Mouse (Mus musculus): ENCODE measurements around the gene Rnf24. TPM values are rescaled to one million over a fixed set of nuclear protein-coding genes. Genes with fewer than 3 reads are reported as not detected.

The Rnf24 gene
- polyA plus RNA-seq, 1 experiment from 2014 or later, result 18.4 TPM

GRCm38 (mm10) chr2:131296746-131297261 lies 55.9 kb downstream of the Rnf24 start:
- WGBS, result 82% methylated on average over 2 of the region's 2 CpGs
- Histone ChIP-seq H3K4me3 (ENCODE audit: low read depth, low read length) (no peak overlapping the region), H3K9me3 (ENCODE audit: control insufficient read depth, low read length) (no peaks in the 10 kb centered on the region), H3K4me2 (ENCODE audit: low read depth, low read length) (no peak overlapping the region), H3K27ac (ENCODE audit: low read depth, low read length) (no peak overlapping the region), H3K4me1 (ENCODE audit: control insufficient read depth, insufficient read depth, low read length) (no peaks in the 10 kb centered on the region), H3K9ac (replicated peaks; ENCODE audit: low read depth, low read length) (no peak overlapping the region), H3K27me3 (ENCODE audit: control insufficient read depth, insufficient read depth, low read length) (no peaks in the 10 kb centered on the region), H3K36me3 (ENCODE audit: control insufficient read depth, insufficient read depth, low read length) (peaks cover 35% of the 10 kb centered on the region)
- no peak for ATAC-seq (ENCODE audit: low read depth)

GRCm38 (mm10) chr2:131290669-131291068 lies 62.0 kb downstream of the Rnf24 start:
- H3K9me3 ChIP-seq (ENCODE audit: control insufficient read depth, low read length), result no peaks in the 10 kb centered on the region
- H3K36me3 ChIP-seq (ENCODE audit: control insufficient read depth, insufficient read depth, low read length), result peaks cover 23% of the 10 kb centered on the region; the same call in 1 of the 2 replicates
- no peak for ATAC-seq (ENCODE audit: low read depth)

GRCm38 (mm10) chr2:131286276-131286675 lies 66.4 kb downstream of the Rnf24 start:
- WGBS, result 91% methylated on average over 1 of the region's 1 CpGs
- peaks cover 21% of the 10 kb centered on the region for H3K36me3 ChIP-seq (ENCODE audit: control insufficient read depth, insufficient read depth, low read length)
- H3K9ac ChIP-seq (replicated peaks; ENCODE audit: low read depth, low read length), result no peak overlapping the region
- H3K4me1 ChIP-seq (ENCODE audit: control insufficient read depth, insufficient read depth, low read length), result no peaks in the 10 kb centered on the region
- no peaks in the 10 kb centered on the region for H3K9me3 ChIP-seq (ENCODE audit: control insufficient read depth, low read length)
- no peak overlapping the region for H3K4me3 ChIP-seq (ENCODE audit: low read depth, low read length)
- H3K27me3 ChIP-seq (ENCODE audit: control insufficient read depth, insufficient read depth, low read length), result no peaks in the 10 kb centered on the region
- ATAC-seq (ENCODE audit: low read depth), result no peak
- no peak overlapping the region for H3K4me2 ChIP-seq (ENCODE audit: low read depth, low read length)
- H3K27ac ChIP-seq (ENCODE audit: low read depth, low read length), result no peak overlapping the region

More at GRCm38 (mm10) chr2:131290669-131291068, 62.0 kb downstream of the Rnf24 start:
- no peak overlapping the region for H3K4me3 ChIP-seq (ENCODE audit: low read depth, low read length)
- no peaks in the 10 kb centered on the region for H3K4me1 ChIP-seq (ENCODE audit: control insufficient read depth, insufficient read depth, low read length)
- H3K4me2 ChIP-seq (ENCODE audit: low read depth, low read length), result no peak overlapping the region
- H3K9ac ChIP-seq (replicated peaks; ENCODE audit: low read depth, low read length), result no peak overlapping the region
- no peak overlapping the region for H3K27ac ChIP-seq (ENCODE audit: low read depth, low read length)
- H3K27me3 ChIP-seq (ENCODE audit: control insufficient read depth, insufficient read depth, low read length), result no peaks in the 10 kb centered on the region

- H3K27ac ChIP-seq (ENCODE audit: low read depth, low read length), result no peak overlapping the region
- WGBS, result 86% methylated on average over 1 of the region's 1 CpGs
- no peak for ATAC-seq (ENCODE audit: low read depth)
- no peaks in the 10 kb centered on the region for H3K4me1 ChIP-seq (ENCODE audit: control insufficient read depth, insufficient read depth, low read length)
- no peaks in the 10 kb centered on the region for H3K9me3 ChIP-seq (ENCODE audit: control insufficient read depth, low read length)
- no peaks in the 10 kb centered on the region for H3K27me3 ChIP-seq (ENCODE audit: control insufficient read depth, insufficient read depth, low read length)
- no peak overlapping the region for H3K4me3 ChIP-seq (ENCODE audit: low read depth, low read length)
- H3K36me3 ChIP-seq (ENCODE audit: control insufficient read depth, insufficient read depth, low read length), result peaks cover 24% of the 10 kb centered on the region
- H3K9ac ChIP-seq (replicated peaks; ENCODE audit: low read depth, low read length), result no peak overlapping the region
- no peak overlapping the region for H3K4me2 ChIP-seq (ENCODE audit: low read depth, low read length)
Observed at GRCm38 (mm10) chr2:131281596-131281995, 71.1 kb downstream of the Rnf24 start.

GRCm38 (mm10) chr2:131276722-131277121 lies 76.0 kb downstream of the Rnf24 start:
- WGBS, result 96% methylated on average over 5 of the region's 5 CpGs
- ATAC-seq (ENCODE audit: low read depth), result no peak
- Histone ChIP-seq H3K9ac (replicated peaks; ENCODE audit: low read depth, low read length) (no peak overlapping the region), H3K27me3 (ENCODE audit: control insufficient read depth, insufficient read depth, low read length) (no peaks in the 10 kb centered on the region), H3K27ac (ENCODE audit: low read depth, low read length) (no peak overlapping the region), H3K4me2 (ENCODE audit: low read depth, low read length) (no peak overlapping the region), H3K4me1 (ENCODE audit: control insufficient read depth, insufficient read depth, low read length) (no peaks in the 10 kb centered on the region), H3K9me3 (ENCODE audit: control insufficient read depth, low read length) (no peaks in the 10 kb centered on the region), H3K36me3 (ENCODE audit: control insufficient read depth, insufficient read depth, low read length) (peaks cover 36% of the 10 kb centered on the region), H3K4me3 (ENCODE audit: low read depth, low read length) (no peak overlapping the region)

GRCm38 (mm10) chr2:131275493-131275892 lies 77.2 kb downstream of the Rnf24 start:
- no peaks in the 10 kb centered on the region for H3K4me1 ChIP-seq (ENCODE audit: control insufficient read depth, insufficient read depth, low read length)
- H3K27me3 ChIP-seq (ENCODE audit: control insufficient read depth, insufficient read depth, low read length), result no peaks in the 10 kb centered on the region
- peaks cover 36% of the 10 kb centered on the region for H3K36me3 ChIP-seq (ENCODE audit: control insufficient read depth, insufficient read depth, low read length)
- no peak overlapping the region for H3K4me3 ChIP-seq (ENCODE audit: low read depth, low read length)
- no peak for ATAC-seq (ENCODE audit: low read depth)
- no peak overlapping the region for H3K9ac ChIP-seq (replicated peaks; ENCODE audit: low read depth, low read length)
- H3K9me3 ChIP-seq (ENCODE audit: control insufficient read depth, low read length), result no peaks in the 10 kb centered on the region
- H3K4me2 ChIP-seq (ENCODE audit: low read depth, low read length), result no peak overlapping the region
- 95% methylated on average over 3 of the region's 3 CpGs for WGBS
- H3K27ac ChIP-seq (ENCODE audit: low read depth, low read length), result no peak overlapping the region

- Histone ChIP-seq H3K9ac (replicated peaks; ENCODE audit: low read depth, low read length) (no peak overlapping the region), H3K4me2 (ENCODE audit: low read depth, low read length) (no peak overlapping the region), H3K4me3 (ENCODE audit: low read depth, low read length) (no peak overlapping the region), H3K36me3 (ENCODE audit: control insufficient read depth, insufficient read depth, low read length) (no peaks in the 10 kb centered on the region), H3K27ac (ENCODE audit: low read depth, low read length) (no peak overlapping the region), H3K4me1 (ENCODE audit: control insufficient read depth, insufficient read depth, low read length) (peaks cover 14% of the 10 kb centered on the region), H3K27me3 (ENCODE audit: control insufficient read depth, insufficient read depth, low read length) (no peaks in the 10 kb centered on the region), H3K9me3 (ENCODE audit: control insufficient read depth, low read length) (no peaks in the 10 kb centered on the region)
- 84% methylated on average over 2 of the region's 2 CpGs for WGBS
- no peak for ATAC-seq (ENCODE audit: low read depth)
Observed at GRCm38 (mm10) chr2:131265056-131265455, 87.6 kb downstream of the Rnf24 start.

GRCm38 (mm10) chr2:131264027-131264426 lies 88.7 kb downstream of the Rnf24 start:
- Histone ChIP-seq H3K36me3 (ENCODE audit: control insufficient read depth, insufficient read depth, low read length) (no peaks in the 10 kb centered on the region), H3K9me3 (ENCODE audit: control insufficient read depth, low read length) (no peaks in the 10 kb centered on the region), H3K4me2 (ENCODE audit: low read depth, low read length) (peak overlapping the region; percentile 91), H3K4me3 (ENCODE audit: low read depth, low read length) (no peak overlapping the region), H3K9ac (replicated peaks; ENCODE audit: low read depth, low read length) (no peak overlapping the region), H3K27ac (ENCODE audit: low read depth, low read length) (no peak overlapping the region), H3K4me1 (ENCODE audit: control insufficient read depth, insufficient read depth, low read length) (peaks cover 14% of the 10 kb centered on the region), H3K27me3 (ENCODE audit: control insufficient read depth, insufficient read depth, low read length) (no peaks in the 10 kb centered on the region)
- whole genome bisulfite sequencing, result 57% methylated on average over 6 of the region's 6 CpGs
- ATAC-seq (ENCODE audit: low read depth), result no peak

GRCm38 (mm10) chr2:131262680-131263670 lies 89.7 kb downstream of the Rnf24 start:
- ATAC-seq (ENCODE audit: low read depth), result peak; percentile 73
- WGBS, result under 1% methylated on average over 44 of the region's 59 CpGs

More at GRCm38 (mm10) chr2:131262680-131263670, 89.7 kb downstream of the Rnf24 start:
- peak overlapping the region; percentile 96 for H3K27ac ChIP-seq (ENCODE audit: low read depth, low read length)
- peaks cover 14% of the 10 kb centered on the region for H3K4me1 ChIP-seq (ENCODE audit: control insufficient read depth, insufficient read depth, low read length)
- peak overlapping the region; percentile 91 for H3K4me2 ChIP-seq (ENCODE audit: low read depth, low read length)
- no peaks in the 10 kb centered on the region for H3K36me3 ChIP-seq (ENCODE audit: control insufficient read depth, insufficient read depth, low read length)
- no peaks in the 10 kb centered on the region for H3K27me3 ChIP-seq (ENCODE audit: control insufficient read depth, insufficient read depth, low read length)
- peak overlapping the region; percentile 84 for H3K4me3 ChIP-seq (ENCODE audit: low read depth, low read length)
- H3K9ac ChIP-seq (replicated peaks; ENCODE audit: low read depth, low read length), result peak overlapping the region; percentile 93
- no peaks in the 10 kb centered on the region for H3K9me3 ChIP-seq (ENCODE audit: control insufficient read depth, low read length)
